ENCODE assay signal across 8 mouse cellular contexts in genomic region chr1:134406414-134406771, GRCm38 (mm10). TPM values are rescaled to one million over a fixed set of nuclear protein-coding genes. Genes with fewer than 3 reads are reported as not detected.
DNase-seq lines count a peak whose midpoint lies in the region; ATAC-seq and TF ChIP-seq lines count a peak whose summit lies in the region.

No protein-coding gene starts in this region.

- no peaks in the 10 kb centered on the region for H3K27me3 ChIP-seq in heart, embryonic 13.5 days (replicated peaks)
- H3K27me3 ChIP-seq in ES-Bruce4 (ENCODE audit: control insufficient read depth, insufficient read depth, low read length, poor library complexity, severe bottlenecking) = no peaks in the 10 kb centered on the region
- no peaks in the 10 kb centered on the region for H3K27me3 ChIP-seq in forebrain, postnatal 0 days (ENCODE audit: insufficient read depth, low read length)
- H3K27me3 ChIP-seq in megakaryocyte, embryonic 14.5 days (replicated peaks) = peaks cover 4% of the 10 kb centered on the region

- peaks cover 42% of the 10 kb centered on the region for H3K36me3 ChIP-seq in heart, embryonic 13.5 days
- H3K36me3 ChIP-seq in ES-Bruce4 (ENCODE audit: control insufficient read depth, insufficient read depth, low read length, poor library complexity, severe bottlenecking) = peaks cover 45% of the 10 kb centered on the region
- 0 out of 2 replicates have a peak, but pooled peaks cover 9% of the 10 kb centered on the region for H3K36me3 ChIP-seq in forebrain, postnatal 0 days (ENCODE audit: insufficient read depth)
- peaks cover 41% of the 10 kb centered on the region for H3K36me3 ChIP-seq in megakaryocyte, embryonic 14.5 days (replicated peaks; ENCODE audit: low read length)

- peaks cover 11% of the 10 kb centered on the region for H3K4me1 ChIP-seq in heart, embryonic 13.5 days
- H3K4me1 ChIP-seq in ES-Bruce4 (ENCODE audit: control insufficient read depth, insufficient read depth, low read length) = no peaks in the 10 kb centered on the region
- H3K4me1 ChIP-seq in forebrain, postnatal 0 days (ENCODE audit: insufficient read depth) = no peaks in the 10 kb centered on the region
- peaks cover 18% of the 10 kb centered on the region for H3K4me1 ChIP-seq in megakaryocyte, embryonic 14.5 days

- peak overlapping the region; percentile 93 for H3K4me2 ChIP-seq in heart, embryonic 13.5 days
- peak overlapping the region; percentile 94 for H3K4me2 ChIP-seq in forebrain, postnatal 0 days (ENCODE audit: low read depth)

- no peak for TF ChIP-seq POLR2A in ES-Bruce4 (IDR thresholded peaks at IDR 0.05; ENCODE audit: insufficient read depth, low read length)

- H3K9ac ChIP-seq in heart, embryonic 13.5 days = peak overlapping the region; percentile 92
- peak overlapping the region; percentile 69 for H3K9ac ChIP-seq in ES-Bruce4 (ENCODE audit: low read depth, poor library complexity, severe bottlenecking)
- peak overlapping the region; percentile 70 for H3K9ac ChIP-seq in forebrain, postnatal 0 days

- peak overlapping the region; percentile 90 for H3K4me3 ChIP-seq in heart, embryonic 13.5 days
- peak overlapping the region; percentile 84 for H3K4me3 ChIP-seq in ES-Bruce4 (ENCODE audit: low read depth, low read length)
- peak overlapping the region; percentile 67 for H3K4me3 ChIP-seq in forebrain, postnatal 0 days (ENCODE audit: low read depth, low read length)
- peak overlapping the region; percentile 92 for H3K4me3 ChIP-seq in megakaryocyte, embryonic 14.5 days (replicated peaks)

- intact Hi-C loops in heart, postnatal 25 days (cut with DNase I) = no loop called here

- ATAC-seq in heart, embryonic 13.5 days (ENCODE audit: extremely low read depth, insufficient number of reproducible peaks, low FRiP score, low TSS enrichment) = no peak
- 0 out of 2 replicates have a peak, but pooled peaks have one; percentile 30 for ATAC-seq in forebrain, postnatal 0 days

- no peak for DNase-seq in heart, postnatal 25 days (ENCODE audit: low spot score)
- no peak for DNase-seq in forebrain, postnatal 0 days
- no peak for DNase-seq in frontal cortex, adult 2 months (ENCODE audit: extremely low spot score in 1 of 2, low spot score in 1 of 2)
- DNase-seq in adrenal gland, postnatal 25 days = no peak
- no peak for DNase-seq in adrenal gland, postnatal 36 days

- 25% methylated on average over 8 of the region's 8 CpGs for WGBS in heart, embryonic 13.5 days
- WGBS in forebrain, postnatal 0 days = 27% methylated on average over 8 of the region's 8 CpGs

- H3K9me3 ChIP-seq in heart, embryonic 13.5 days = no peaks in the 10 kb centered on the region
- H3K9me3 ChIP-seq in ES-Bruce4 (replicated peaks; ENCODE audit: control insufficient read depth, insufficient read depth, low read length, poor library complexity, severe bottlenecking) = peaks cover 3% of the 10 kb centered on the region; the same call in 1 of the 2 replicates
- H3K9me3 ChIP-seq in forebrain, postnatal 0 days (ENCODE audit: low read length) = no peaks in the 10 kb centered on the region
- no peaks in the 10 kb centered on the region for H3K9me3 ChIP-seq in megakaryocyte, embryonic 14.5 days

- no peak for TF ChIP-seq CTCF in ES-Bruce4 (IDR thresholded peaks at IDR 0.05; ENCODE audit: low read depth, low read length)
- TF ChIP-seq CTCF in forebrain, postnatal 0 days (IDR thresholded peaks at IDR 0.05; ENCODE audit: low read depth) = no peak

- TF ChIP-seq EP300 in ES-Bruce4 (IDR thresholded peaks at IDR 0.05; ENCODE audit: insufficient read depth, low read depth, low read length) = no peak

- H3K27ac ChIP-seq in heart, embryonic 13.5 days (replicated peaks) = peak overlapping the region; percentile 76
- peak overlapping the region; percentile 79 for H3K27ac ChIP-seq in ES-Bruce4 (ENCODE audit: insufficient read depth, low read length)
- H3K27ac ChIP-seq in forebrain, postnatal 0 days (ENCODE audit: low read depth, low read length) = no peak overlapping the region

RNA-seq across cellular contexts. Expression of gene Cyb5r1, which starts 1.0 kb away (rescaled TPM):
- polyA plus RNA-seq in heart, embryonic 13.5 days (2015; fragmentation: Nextera tagmentation; extraction: Ambion mirVana) = 37.8 and 44.7 TPM in 2 replicates
- 10 to 100 TPM; 25.3 to 25.5 TPM for total RNA-seq in heart, postnatal 25 days (2021)
- 70.8 and 81.3 TPM in 2 replicates for polyA plus RNA-seq in ES-Bruce4 (2011; ENCODE audit: insufficient read depth, insufficient read length, low read depth, missing spikeins)
- 9.2 and 16.0 TPM in 2 replicates for total RNA-seq in forebrain, postnatal 0 days (2014; rRNA removed)
- polyA plus RNA-seq in forebrain, postnatal 0 days (2015; fragmentation: Nextera tagmentation; extraction: Ambion mirVana) = 9.5 and 14.5 TPM in 2 replicates
- 10.9 TPM in 1 of 2 replicates, not detected in the other for polyA plus RNA-seq in megakaryocyte, embryonic 14.5 days (2012; ENCODE audit: insufficient read depth, low replicate concordance)
- polyA plus RNA-seq in frontal cortex, adult 2 months (2012; rRNA removed) = 14.0 and 15.9 TPM in 2 replicates
- 51.2 and 62.0 TPM in 2 replicates for total RNA-seq in adrenal gland, postnatal 25 days (2021)
- 10 to 100 TPM; 28.6 to 55.4 TPM for total RNA-seq in adrenal gland, postnatal 36 days (2021)

RNA-seq across cellular contexts. Expression of gene Adipor1, which starts 8.8 kb away (rescaled TPM):
- 133 and 134 TPM in 2 replicates for polyA plus RNA-seq in heart, embryonic 13.5 days (2015; fragmentation: Nextera tagmentation; extraction: Ambion mirVana)
- total RNA-seq in heart, postnatal 25 days (2021) = 100 to 1,000 TPM; 140 TPM
- polyA plus RNA-seq in ES-Bruce4 (2011; ENCODE audit: insufficient read depth, insufficient read length, low read depth, missing spikeins) = 118 and 119 TPM in 2 replicates
- 80.0 and 82.0 TPM in 2 replicates for total RNA-seq in forebrain, postnatal 0 days (2014; rRNA removed)
- polyA plus RNA-seq in forebrain, postnatal 0 days (2015; fragmentation: Nextera tagmentation; extraction: Ambion mirVana) = 62.2 and 68.2 TPM in 2 replicates
- 65.2 and 119 TPM in 2 replicates for polyA plus RNA-seq in megakaryocyte, embryonic 14.5 days (2012; ENCODE audit: insufficient read depth, low replicate concordance)
- polyA plus RNA-seq in frontal cortex, adult 2 months (2012; rRNA removed) = 60.4 and 64.3 TPM in 2 replicates
- 129 and 132 TPM in 2 replicates for total RNA-seq in adrenal gland, postnatal 25 days (2021)
- total RNA-seq in adrenal gland, postnatal 36 days (2021) = 100 to 1,000 TPM; 125 to 139 TPM

RNA-seq across cellular contexts. Expression of gene 4933406M09Rik, which starts 20.7 kb away (rescaled TPM):
- polyA plus RNA-seq in heart, embryonic 13.5 days (2015; fragmentation: Nextera tagmentation; extraction: Ambion mirVana) = not detected in 2 replicates
- total RNA-seq in heart, postnatal 25 days (2021) = not detected
- not detected in 2 replicates for polyA plus RNA-seq in ES-Bruce4 (2011; ENCODE audit: insufficient read depth, insufficient read length, low read depth, missing spikeins)
- not detected in 2 replicates for total RNA-seq in forebrain, postnatal 0 days (2014; rRNA removed)
- not detected in 2 replicates for polyA plus RNA-seq in forebrain, postnatal 0 days (2015; fragmentation: Nextera tagmentation; extraction: Ambion mirVana)
- polyA plus RNA-seq in megakaryocyte, embryonic 14.5 days (2012; ENCODE audit: insufficient read depth, low replicate concordance) = 0.16 TPM in 1 of 2 replicates, not detected in the other
- polyA plus RNA-seq in frontal cortex, adult 2 months (2012; rRNA removed) = not detected in 2 replicates
- not detected in 2 replicates for total RNA-seq in adrenal gland, postnatal 25 days (2021)
- not detected for total RNA-seq in adrenal gland, postnatal 36 days (2021)

RNA-seq across cellular contexts. Expression of gene Tmem183a, which starts 44.6 kb away (rescaled TPM):
- 54.0 and 63.0 TPM in 2 replicates for polyA plus RNA-seq in heart, embryonic 13.5 days (2015; fragmentation: Nextera tagmentation; extraction: Ambion mirVana)
- 10 to 100 TPM; 19.4 to 19.8 TPM for total RNA-seq in heart, postnatal 25 days (2021)
- 105 and 110 TPM in 2 replicates for polyA plus RNA-seq in ES-Bruce4 (2011; ENCODE audit: insufficient read depth, insufficient read length, low read depth, missing spikeins)
- 177 and 184 TPM in 2 replicates for total RNA-seq in forebrain, postnatal 0 days (2014; rRNA removed)
- 103 and 123 TPM in 2 replicates for polyA plus RNA-seq in forebrain, postnatal 0 days (2015; fragmentation: Nextera tagmentation; extraction: Ambion mirVana)
- polyA plus RNA-seq in megakaryocyte, embryonic 14.5 days (2012; ENCODE audit: insufficient read depth, low replicate concordance) = 6.4 and 13.0 TPM in 2 replicates
- 54.0 and 62.4 TPM in 2 replicates for polyA plus RNA-seq in frontal cortex, adult 2 months (2012; rRNA removed)
- 47.2 and 56.3 TPM in 2 replicates for total RNA-seq in adrenal gland, postnatal 25 days (2021)
- total RNA-seq in adrenal gland, postnatal 36 days (2021) = 10 to 100 TPM; 49.2 to 52.6 TPM

RNA-seq across cellular contexts. Expression of gene Klhl12, which starts 48.9 kb away (rescaled TPM):
- 15.9 and 19.9 TPM in 2 replicates for polyA plus RNA-seq in heart, embryonic 13.5 days (2015; fragmentation: Nextera tagmentation; extraction: Ambion mirVana)
- total RNA-seq in heart, postnatal 25 days (2021) = 10 to 100 TPM; 19.1 to 20.5 TPM
- 42.9 and 46.5 TPM in 2 replicates for polyA plus RNA-seq in ES-Bruce4 (2011; ENCODE audit: insufficient read depth, insufficient read length, low read depth, missing spikeins)
- 33.5 and 40.0 TPM in 2 replicates for total RNA-seq in forebrain, postnatal 0 days (2014; rRNA removed)
- 26.2 and 33.6 TPM in 2 replicates for polyA plus RNA-seq in forebrain, postnatal 0 days (2015; fragmentation: Nextera tagmentation; extraction: Ambion mirVana)
- 0.20 TPM in 1 of 2 replicates, not detected in the other for polyA plus RNA-seq in megakaryocyte, embryonic 14.5 days (2012; ENCODE audit: insufficient read depth, low replicate concordance)
- 26.5 and 28.4 TPM in 2 replicates for polyA plus RNA-seq in frontal cortex, adult 2 months (2012; rRNA removed)
- 20.1 and 24.9 TPM in 2 replicates for total RNA-seq in adrenal gland, postnatal 25 days (2021)
- 10 to 100 TPM; 21.5 to 22.9 TPM for total RNA-seq in adrenal gland, postnatal 36 days (2021)
